Mouse (Mus musculus) erythroblast, adult 5-6 weeks (primary cell): ENCODE data around the gene Gpn2. TPM values are rescaled to one million over a fixed set of nuclear protein-coding genes. Genes with fewer than 3 reads are reported as not detected.

Source experiments
- ATAC-seq: replicated peaks from 2 replicates; pipeline ENCODE4 v1.8.0; 2016; ENCODE audit warnings: moderate number of reproducible peaks, mild to moderate bottlenecking, moderate TSS enrichment, inconsistent platforms; ENCODE audit not compliant: poor library complexity, low FRiP score, severe bottlenecking
- total RNA-seq, 2 experiments: library from RNA; stranded (forward) in 1 of 2; stranded (reverse) in 1 of 2; fragments of 150-400 nt in 1 of 2; fragments of 200-764, 138-1000 nt in 1 of 2; gene quantifications; 2 replicates each; pipeline versions ENCODE4 v1.2.3 to v1.2.4; 2015 to 2017; ENCODE audit warnings: low replicate concordance in 2 of 2

The Gpn2 gene
- 1.7 and 3.1 TPM in 2 replicates for total RNA-seq (2015; ENCODE audit: low replicate concordance)
- total RNA-seq (2017; ENCODE audit: low replicate concordance): 1.3 and 11.2 TPM in 2 replicates

DNA sequence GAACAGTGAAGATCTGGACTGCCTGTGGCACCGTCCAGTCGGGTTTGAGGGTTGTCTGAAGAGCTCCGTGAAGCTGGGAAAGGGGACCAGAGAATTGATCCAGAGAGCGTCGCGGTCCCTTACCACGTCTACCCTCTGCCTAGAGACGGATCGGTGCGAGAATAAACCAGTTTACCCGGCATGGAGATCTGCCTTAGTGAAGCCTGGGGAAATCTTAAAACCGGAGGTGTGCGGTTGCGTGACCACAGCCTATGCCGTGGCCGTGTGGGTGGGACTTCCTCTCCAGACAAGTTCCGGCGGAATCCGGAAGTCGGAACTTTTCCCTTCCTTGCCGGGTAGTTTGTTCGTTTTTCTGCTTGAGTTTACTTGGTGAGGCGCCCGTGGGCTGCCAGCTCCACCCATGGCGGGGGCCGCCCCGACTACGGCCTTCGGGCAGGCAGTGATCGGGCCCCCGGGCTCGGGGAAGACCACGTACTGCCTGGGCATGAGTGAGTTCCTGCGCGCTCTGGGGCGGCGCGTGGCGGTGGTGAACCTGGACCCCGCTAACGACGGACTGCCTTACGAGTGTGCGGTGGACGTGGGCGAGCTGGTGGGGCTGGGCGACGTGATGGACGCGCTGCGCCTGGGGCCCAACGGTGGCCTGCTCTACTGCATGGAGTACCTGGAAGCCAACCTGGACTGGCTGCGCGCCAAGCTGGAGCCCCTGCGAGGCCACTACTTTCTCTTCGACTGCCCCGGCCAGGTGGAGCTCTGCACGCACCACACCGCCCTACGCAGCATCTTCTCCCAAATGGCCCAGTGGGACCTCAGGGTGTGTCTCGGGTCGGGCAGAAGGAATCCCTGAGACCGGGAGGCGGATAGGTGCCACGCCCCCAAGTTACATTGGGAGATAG lies at the start of gene Gpn2:
Gene Gpn2, plus strand, starts transcription at position 304 of the 893 bp plus-strand sequence.
- ATAC-seq: peak; percentile 91

DNA sequence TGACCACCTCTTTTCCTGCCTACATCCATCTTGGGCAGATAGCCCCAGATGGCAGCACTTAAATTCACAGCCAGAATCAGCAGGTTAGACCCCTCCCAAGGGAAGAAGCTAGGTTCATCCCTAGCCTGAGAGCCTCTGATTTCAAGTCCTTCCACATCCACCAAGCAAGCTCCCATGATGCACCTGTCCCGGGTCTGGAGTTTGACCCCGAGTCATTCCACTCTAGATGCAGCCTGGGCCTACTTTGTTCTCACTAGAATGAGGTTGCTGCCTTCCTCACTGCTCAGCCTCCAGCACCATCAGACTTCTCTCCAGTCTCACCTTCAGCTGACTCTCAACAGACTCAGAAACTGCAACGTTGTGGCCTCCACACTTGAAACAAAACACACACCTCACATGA lies 48.1 kb upstream of the Gpn2 start:
- no peak for ATAC-seq

DNA sequence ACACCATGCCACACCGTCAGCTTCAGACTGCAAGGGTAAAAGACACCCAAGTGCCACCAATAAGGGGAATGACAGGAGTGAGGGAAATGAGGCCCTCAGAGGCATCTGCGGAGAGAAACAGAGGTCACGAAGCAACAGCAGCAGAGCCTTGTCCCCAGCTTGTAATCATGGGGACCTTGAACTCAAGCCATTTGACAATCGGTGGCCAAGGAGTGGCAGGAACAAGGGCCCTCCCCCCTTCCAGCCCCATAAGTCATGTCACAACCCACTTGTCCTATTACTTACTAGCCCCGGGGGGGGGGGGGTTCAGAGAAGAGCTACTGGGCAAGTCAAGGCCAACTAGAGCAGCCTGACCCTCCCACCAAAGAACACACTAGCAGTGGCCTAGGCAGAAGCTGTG lies 47.5 kb upstream of the Gpn2 start:
- no peak for ATAC-seq

DNA sequence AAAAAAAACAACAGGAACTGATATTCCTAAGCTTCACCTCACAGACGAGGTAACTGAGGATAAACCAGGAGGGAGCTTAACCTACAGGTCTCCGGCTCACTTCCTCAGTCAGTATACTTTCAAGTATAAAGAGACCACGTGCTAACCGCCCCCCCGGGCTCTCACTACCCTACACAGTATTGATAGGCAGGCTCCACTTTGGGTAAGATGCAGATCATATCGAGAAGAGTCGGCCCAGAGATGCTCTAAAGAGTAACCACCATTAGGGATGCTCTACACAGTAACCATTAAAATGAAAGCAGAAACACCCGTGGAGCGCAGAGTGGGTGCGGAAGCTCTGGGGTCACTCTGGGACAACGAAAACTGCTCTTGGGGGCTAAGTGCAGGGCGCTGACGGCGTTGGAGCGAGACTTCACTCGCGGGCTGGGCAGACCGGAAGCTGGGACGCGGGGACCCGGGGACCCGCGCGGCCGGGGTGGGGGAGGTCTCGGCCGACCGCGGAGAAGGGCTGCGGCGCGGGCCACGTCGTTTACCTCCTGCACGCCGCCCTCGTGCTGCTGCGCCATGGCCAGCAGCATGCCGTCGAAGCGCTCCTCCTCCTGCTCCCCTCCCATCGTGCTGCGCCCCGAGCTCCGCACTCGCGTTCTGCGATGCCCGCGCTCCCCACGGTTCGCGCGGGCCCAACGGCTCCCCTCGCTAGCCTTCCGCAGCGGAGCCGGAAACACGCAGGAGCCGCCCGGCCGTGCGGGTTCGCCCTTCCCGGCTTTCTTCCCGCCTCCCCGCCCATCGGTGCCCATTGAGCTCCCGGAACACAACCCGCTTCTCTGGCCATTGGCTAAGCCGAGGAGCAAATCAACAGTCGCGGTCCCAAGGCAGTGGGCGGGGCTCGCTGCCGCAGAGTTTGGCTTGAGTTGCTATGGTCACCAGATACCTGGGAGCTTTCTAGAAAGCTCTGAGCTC lies 38.6 kb upstream of the Gpn2 start, which contains the start of gene Nudc:
Gene Nudc, minus strand, starts transcription at position 725 of the 960 bp plus-strand sequence.
- ATAC-seq: peak; percentile 99

DNA sequence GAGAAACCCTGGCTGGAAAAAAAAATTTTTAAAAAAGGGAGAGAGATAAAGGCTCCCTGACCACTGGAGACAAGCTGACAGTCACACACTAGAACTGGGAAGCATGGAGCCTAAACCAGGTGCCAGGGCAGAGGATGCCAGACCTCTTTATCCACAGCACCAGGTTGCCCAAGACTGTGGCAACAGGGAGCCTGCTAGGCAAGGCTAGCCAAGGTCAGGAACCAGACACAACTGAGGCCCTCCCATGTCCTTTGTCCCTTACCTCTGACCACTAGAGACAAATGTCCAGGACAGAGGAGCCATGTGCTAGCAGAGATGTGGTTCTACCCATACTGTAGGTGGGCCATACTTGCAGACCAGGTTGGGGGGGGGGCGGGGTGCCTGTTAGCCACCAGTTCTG lies 32.1 kb upstream of the Gpn2 start:
- ATAC-seq: no peak

DNA sequence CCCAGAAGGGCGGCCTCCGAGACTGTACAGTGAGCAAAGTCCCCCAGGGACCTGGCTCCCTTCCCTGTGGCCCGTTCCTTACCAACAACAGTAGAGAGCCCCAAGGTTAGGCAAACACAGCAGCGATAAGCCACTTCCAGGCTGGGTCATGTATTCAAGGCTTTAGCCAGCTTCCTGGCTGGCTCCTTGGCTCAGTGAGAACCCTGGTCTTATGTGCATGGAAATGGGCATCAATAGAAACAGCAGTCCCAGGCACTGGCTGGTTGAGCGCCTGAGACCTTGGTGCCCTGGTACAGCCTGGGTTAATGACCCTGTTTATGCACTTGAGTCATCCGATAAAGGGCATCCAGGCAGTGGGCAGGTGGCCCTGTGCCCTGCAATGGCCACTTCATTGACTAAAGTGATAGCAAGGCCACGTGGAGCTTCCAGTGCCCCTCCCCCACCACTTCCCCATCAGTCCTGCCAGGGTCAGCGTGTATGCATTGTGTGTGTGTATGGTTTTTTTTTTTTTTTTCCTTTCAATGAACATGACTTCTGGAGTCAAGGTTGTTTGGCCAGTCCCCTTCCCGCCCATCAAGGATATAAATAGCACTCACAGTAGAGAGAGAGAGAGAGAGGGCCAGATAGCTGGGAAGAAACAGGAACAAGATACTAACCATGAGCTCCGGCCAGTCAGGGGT lies 31.3 kb upstream of the Gpn2 start, which contains the start of gene Nr0b2:
Gene Nr0b2, plus strand, starts transcription at position 609 of the 680 bp plus-strand sequence.
- ATAC-seq: no peak

DNA sequence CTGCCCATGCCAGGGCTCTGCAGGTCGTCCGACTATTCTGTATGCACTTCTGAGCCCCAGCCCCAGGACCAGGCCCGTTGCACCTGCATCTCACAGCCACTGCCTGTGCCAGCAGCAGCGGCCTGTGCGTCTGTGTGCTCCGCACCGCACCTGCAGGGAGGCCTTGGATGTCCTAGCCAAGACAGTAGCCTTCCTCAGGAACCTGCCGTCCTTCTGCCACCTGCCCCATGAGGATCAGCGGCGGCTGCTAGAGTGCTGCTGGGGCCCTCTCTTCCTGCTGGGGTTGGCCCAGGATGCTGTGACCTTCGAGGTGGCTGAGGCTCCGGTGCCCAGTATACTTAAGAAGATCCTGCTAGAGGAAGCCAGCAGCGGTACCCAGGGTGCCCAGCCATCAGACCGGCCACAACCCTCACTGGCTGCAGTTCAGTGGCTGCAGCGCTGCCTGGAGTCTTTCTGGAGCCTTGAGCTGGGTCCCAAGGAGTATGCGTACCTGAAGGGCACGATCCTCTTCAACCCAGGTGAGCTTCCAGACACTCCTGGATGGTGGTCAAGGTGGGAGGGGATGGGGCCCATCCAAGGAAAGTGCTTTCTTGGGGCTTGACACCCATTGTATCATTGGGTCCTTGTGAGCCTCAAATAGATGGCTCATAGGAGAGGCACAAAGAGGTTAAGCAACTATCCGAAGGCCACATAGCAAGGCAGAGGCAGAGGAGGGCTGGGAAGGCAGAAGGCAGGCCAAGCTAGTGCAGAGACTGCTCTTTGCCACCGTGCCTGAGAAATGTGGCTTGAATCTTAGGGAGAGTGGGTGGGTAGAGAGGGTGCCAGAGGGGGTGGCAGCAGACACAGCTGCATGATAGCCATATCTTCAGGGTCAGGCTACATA lies 30.5 kb upstream of the Gpn2 start:
- no peak for ATAC-seq

DNA sequence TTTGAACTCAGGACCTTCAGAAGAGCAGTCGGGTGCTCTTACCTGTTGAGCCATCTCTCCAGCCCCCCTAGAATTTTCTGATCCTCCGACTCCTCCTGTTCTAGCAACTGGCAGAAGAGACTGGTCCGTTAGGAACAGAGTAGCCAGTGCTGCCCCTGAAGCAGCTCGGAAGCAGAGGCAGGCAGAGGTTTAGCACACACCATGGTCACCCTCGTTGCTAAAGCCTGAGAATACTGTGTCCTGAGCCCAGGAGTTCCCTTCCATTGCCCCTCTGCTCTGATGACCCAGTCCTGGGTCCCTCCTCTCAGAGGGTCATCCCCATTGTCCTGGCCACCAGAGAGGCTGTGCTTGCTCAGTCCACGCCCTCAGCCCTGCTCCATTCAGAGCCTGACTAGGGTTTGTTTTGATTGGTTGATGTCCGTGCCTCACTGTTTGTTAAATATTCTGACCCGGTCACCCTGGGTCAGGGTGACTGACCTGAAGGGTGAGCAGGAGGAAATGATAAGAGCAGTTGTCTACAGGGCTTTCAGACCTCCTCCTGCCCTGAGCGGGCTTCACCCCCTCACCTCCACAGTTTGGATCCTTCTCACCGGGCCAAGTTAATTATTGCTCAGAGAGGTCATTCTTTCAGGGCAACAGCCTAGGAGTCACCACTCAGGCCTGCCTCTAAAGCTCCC lies 27.0 kb upstream of the Gpn2 start:
- ATAC-seq: no peak

DNA sequence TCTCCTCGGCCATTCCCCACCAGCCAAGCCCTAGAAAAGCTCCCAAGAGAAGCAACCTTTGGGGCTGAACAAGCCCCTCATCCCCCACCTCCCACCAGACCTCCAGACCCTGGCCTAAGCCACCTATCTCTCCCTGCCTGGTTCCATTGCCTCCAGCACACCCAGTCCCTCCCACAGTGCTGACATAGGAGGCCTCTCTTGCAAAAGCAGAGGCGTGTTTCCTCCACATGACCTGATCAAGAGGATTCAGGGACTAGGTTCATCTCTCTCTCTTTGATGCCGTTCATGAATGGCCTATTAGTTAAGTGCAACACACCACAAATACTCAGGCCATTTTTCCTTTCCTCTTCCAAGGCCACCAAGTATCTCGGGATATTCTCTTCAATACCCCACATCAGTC lies 24.3 kb upstream of the Gpn2 start:
- no peak for ATAC-seq

DNA sequence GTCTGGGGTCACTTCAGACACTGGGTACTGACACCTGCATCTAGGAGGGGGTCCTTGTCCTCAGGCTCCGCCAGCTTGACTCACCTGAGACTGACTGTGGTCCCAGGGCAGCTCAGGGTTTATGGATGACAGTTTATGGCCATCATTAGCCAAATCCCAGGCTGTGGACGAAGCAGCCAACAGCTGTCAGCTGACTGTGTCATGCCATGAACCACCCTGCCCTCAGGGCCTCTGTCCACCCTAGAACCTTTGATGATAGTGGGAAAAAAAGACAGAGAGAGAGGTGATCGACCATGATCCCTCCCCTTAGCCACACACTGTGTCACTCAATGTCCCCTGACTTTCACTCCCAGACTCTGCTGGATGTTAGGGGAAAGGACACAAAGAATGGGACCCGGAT lies 22.5 kb upstream of the Gpn2 start:
- ATAC-seq: no peak

DNA sequence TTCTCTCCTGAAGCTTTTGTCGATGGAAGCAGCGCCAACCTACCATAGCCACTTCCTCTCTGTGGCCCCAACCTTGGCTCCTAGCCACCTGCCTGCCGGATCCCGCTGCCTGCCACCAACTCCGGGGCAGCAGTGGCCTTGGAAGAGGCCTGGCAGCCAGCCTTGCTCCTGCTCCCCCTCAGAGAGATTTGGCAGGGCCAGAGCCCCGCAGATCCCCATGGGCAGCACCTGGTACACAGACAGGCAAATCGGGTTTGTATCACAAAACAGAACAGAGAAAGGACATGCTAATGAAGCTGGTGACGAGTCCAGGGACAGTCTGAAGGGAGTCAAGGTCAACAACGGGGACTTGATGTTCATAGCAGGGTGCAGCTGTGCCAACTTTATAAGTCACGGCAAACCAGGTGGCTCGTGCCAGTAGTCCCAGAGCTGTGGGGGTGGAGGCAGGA lies 21.0 kb upstream of the Gpn2 start:
- ATAC-seq: no peak

DNA sequence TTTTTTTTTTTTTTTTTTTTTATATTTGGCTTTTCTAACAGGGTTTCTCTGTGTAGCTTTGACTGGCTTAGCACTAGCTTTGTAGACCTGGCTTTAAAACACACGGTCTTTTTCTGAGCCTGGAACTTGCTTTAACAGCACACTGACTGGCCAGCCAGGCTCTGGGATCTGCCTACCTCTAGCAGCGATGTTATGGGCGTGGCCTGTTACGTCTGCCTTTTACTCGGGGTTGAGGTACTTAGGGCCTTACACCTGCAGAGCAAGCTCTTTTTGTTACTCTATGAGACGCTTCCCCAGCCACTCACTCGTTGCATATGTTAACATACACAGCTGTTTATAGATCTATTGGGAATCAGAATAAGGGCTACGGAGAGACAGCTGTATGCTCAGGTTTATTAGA lies 16.9 kb upstream of the Gpn2 start:
- no peak for ATAC-seq

DNA sequence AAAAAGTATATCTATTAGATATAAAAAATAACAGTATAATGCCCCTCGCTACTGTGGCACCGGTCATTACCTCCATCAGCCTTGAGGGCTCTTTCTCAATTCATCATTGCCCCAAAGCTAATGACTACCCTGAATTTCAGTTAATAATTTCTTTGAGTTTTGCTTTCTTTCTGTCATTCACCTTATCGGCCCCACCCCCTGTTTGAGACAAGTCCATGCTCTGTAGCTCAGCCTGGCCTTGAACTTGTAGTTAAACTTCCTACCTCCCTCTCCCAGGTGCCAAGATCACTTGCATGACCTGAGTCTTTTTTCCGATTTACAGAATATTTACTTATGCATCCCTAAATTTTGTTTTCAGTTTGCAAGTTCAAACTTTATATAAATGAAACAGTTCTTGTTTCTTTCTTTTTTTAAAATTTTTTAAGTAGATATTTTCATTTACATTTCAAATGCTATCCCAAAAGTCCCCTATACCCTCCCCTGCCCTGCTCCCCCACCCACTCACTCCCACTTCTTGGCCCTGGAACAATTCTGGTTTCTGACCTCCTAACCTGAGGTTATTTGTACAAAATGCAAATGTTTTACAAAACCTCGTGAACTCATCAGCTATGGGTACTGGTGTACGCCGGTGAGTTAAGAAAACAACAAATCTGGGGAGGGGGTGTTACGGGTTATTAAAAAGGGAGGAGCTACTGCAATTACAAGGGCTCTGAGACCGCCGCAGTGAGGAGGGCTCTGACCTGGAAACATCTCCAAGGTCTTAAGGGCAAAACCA lies 14.7 kb upstream of the Gpn2 start:
- no peak for ATAC-seq

DNA sequence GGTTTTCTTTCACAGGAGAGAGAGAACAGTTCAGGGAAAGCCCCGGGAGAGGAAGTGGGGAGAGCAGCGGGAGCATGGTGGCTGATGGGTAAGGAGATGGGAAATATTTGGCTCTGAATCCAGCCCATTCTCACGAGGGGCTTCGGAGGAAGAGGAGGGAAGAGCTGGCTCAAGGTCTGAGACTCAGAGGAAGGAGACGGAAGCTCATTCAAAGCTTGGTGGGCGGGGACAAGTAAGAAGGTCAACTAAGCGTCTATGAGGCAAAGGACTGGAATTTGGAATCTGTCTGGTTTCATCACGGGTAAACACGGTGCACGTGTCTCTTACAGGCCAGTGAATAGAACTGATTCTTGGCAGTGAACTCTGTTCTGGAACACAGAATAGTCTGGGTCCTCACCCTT lies 14.1 kb upstream of the Gpn2 start:
- ATAC-seq: no peak

DNA sequence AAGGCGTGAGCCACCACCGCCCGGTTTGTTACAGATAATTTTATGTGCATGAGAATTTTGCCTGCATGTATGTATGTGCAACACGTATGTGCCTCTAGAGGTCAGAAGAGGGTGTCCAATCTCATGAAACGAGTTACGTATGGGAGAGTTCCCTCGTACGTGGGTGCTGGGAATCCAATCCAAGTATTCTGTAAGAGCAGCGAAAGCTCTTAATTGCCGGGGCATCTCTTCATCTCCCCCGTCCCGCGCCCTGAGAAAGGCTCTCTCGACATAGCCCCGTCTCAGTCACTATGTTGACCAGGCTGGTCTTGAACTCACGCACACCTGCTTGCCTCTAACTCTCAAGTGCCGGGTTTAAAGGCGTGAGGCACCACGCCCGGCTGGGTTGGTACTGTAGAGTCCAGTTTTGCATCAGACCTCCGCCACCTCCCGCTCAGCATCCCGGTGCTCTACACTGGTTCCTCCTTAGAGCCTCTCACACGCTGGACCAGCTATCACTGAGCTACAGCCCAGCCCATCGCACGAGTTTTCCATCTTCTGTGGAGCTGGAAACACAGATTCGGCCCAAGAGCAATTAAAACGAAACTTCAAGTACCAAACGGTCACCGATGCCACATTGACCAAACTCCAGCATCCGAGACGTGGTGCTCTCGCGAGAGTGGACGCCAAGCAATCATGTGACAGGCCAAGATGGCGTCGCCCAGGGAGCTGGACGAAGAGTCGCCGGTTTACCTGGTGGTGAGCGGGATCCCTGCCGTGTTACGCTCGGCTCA lies 9.9 kb upstream of the Gpn2 start, which contains the start of gene Gpatch3:
Gene Gpatch3, plus strand, starts transcription at position 676 of the 773 bp plus-strand sequence.
- peak; percentile 99 for ATAC-seq

DNA sequence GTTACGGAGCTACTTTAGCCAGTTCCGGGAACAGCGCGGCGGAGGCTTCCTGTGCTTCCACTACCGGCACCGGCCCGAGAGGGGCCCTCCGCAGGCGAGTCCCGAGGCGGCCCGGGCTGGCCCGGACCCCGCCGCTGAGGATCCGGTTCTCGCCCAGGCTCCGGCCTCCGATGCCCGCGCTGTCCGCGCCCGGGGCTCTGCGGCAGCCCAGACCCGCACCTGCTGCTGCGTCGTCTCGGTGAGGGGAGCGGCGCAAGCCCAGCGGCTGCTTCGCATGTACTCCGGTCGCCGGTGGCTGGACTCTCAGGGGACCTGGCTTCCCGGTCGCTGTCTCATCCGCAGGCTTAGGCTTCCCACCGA lies 9.3 kb upstream of the Gpn2 start:
- no peak for ATAC-seq

DNA sequence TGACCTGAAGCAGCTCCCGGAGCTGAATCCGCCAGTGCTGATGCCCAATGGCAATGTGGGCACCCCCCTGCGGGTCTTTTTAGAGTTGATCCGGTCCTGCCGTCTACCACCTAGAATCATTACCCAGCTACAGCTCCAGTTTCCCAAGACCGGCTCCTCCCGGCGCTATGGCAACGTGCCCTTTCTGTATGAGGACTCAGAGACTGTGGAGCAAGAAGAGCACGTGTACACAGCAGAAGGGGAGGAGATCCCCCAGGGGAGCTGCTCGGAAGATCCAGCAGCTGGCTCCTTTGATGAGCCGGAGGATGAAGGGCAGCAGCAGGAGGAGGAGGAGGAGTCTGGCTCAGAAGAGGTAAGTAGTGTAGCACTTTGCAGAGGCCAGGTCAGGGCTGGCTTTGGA lies 6.2 kb upstream of the Gpn2 start:
- ATAC-seq: no peak
